Mouse (Mus musculus) lung, postnatal 0 days (tissue): ENCODE measurements around the gene Cpeb2.

Source experiments
- CTCF ChIP-seq: IDR thresholded peaks from 2 replicates; pipeline ENCODE4 v1.5.1; 2016; ENCODE audit warnings: antibody characterized with exemption, mild to moderate bottlenecking
- EP300 ChIP-seq: IDR thresholded peaks from 2 replicates; pipeline ENCODE4 v1.6.1; 2016; ENCODE audit warnings: antibody characterized with exemption, mild to moderate bottlenecking, control low read depth

GRCm38 (mm10) chr5:43337212-43337611 lies 104.2 kb downstream of the Cpeb2 start:
- TF ChIP-seq EP300, result no peak
- no peak for TF ChIP-seq CTCF
